7 mouse cellular contexts compared by ENCODE assay signal in the genomic region with DNA sequence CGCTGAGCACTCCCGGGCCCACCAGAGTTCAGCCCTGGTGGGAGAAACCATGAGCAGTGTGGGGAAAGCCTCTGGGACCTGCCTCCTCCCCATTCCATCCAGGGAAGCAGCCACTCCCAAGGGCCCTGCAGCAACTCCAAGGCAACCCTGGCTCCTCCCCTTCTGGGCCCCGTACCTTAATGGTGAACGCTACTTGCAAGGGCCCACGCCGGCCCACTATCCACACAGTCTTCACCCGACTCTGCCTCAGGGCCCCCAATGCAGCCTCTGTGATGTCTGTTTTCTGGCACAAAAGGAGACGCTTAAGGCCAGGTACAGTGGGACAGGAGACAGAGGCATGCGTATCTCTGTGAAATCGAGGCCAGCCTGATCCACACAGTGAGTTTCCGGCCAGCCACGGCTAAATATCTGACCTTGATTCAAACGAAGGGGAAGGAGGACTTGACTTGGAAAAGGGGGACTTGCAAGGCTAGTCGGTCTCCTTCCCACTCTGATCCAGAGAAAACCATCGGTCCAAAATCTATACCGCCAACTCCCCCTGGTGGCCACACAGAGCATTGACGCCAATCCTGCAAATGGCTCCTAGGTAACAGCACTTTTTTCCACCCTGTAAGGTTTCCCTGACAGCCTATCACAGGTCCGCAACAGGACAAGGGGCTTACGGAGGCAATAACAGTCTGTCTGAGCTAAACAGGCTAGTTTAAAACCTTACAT. TPM values are rescaled to one million over a fixed set of nuclear protein-coding genes. Genes with fewer than 3 reads are reported as not detected.
DNase-seq lines count a peak whose midpoint lies in the region; ATAC-seq and TF ChIP-seq lines count a peak whose summit lies in the region.

No protein-coding gene starts in this region.

- H3K27ac ChIP-seq in cerebellum, adult 2 months (ENCODE audit: insufficient read depth, low read length): peak overlapping the region; percentile 65
- no peak overlapping the region for H3K27ac ChIP-seq in forebrain, postnatal 0 days (ENCODE audit: low read depth, low read length)
- no peak overlapping the region for H3K27ac ChIP-seq in hindbrain, embryonic 14.5 days
- H3K27ac ChIP-seq in midbrain, embryonic 13.5 days: no peak overlapping the region

- TF ChIP-seq POLR2A in cerebellum, adult 2 months (IDR thresholded peaks at IDR 0.05; ENCODE audit: borderline replicate concordance, insufficient read depth, low read length): no peak

- no peak overlapping the region for H3K9ac ChIP-seq in forebrain, postnatal 0 days
- H3K9ac ChIP-seq in hindbrain, embryonic 14.5 days: no peak overlapping the region
- H3K9ac ChIP-seq in midbrain, embryonic 13.5 days (replicated peaks): no peak overlapping the region

- H3K4me2 ChIP-seq in forebrain, postnatal 0 days (ENCODE audit: low read depth): no peak overlapping the region
- H3K4me2 ChIP-seq in hindbrain, embryonic 14.5 days (replicated peaks): no peak overlapping the region
- no peak overlapping the region for H3K4me2 ChIP-seq in midbrain, embryonic 13.5 days (replicated peaks)

- H3K4me3 ChIP-seq in cerebellum, adult 2 months (replicated peaks; ENCODE audit: insufficient read depth, low read depth, low read length): peak overlapping the region; percentile 20
- H3K4me3 ChIP-seq in forebrain, postnatal 0 days (ENCODE audit: low read depth, low read length): no peak overlapping the region
- H3K4me3 ChIP-seq in hindbrain, embryonic 14.5 days (replicated peaks; ENCODE audit: low read length): no peak overlapping the region
- H3K4me3 ChIP-seq in midbrain, embryonic 13.5 days (replicated peaks): no peak overlapping the region

- H3K9me3 ChIP-seq in forebrain, postnatal 0 days (ENCODE audit: low read length): no peaks in the 10 kb centered on the region
- no peaks in the 10 kb centered on the region for H3K9me3 ChIP-seq in hindbrain, embryonic 14.5 days (ENCODE audit: control insufficient read depth, low read length)
- H3K9me3 ChIP-seq in midbrain, embryonic 13.5 days: no peaks in the 10 kb centered on the region

- peak; percentile 70 for ATAC-seq in forebrain, postnatal 0 days
- no peak for ATAC-seq in hindbrain, embryonic 14.5 days (ENCODE audit: low FRiP score)
- ATAC-seq in midbrain, embryonic 13.5 days: peak; percentile 45; the same call in 1 of the 2 replicates

- peak; percentile 37 for DNase-seq in T-cell, adult 2 months (ENCODE audit: low spot score)
- DNase-seq in cerebellum, adult 2 months: peak; percentile 91 to 96
- peak; percentile 89 for DNase-seq in forebrain, postnatal 0 days
- peak; percentile 89 for DNase-seq in hindbrain, embryonic 14.5 days (ENCODE audit: low spot score)
- DNase-seq in left cerebral cortex, adult 8-10 months (ENCODE audit: low spot score in 2 of 2): peak; percentile 60 to 74
- peak; percentile 22 to 24 for DNase-seq in spleen, postnatal 36 days (ENCODE audit: low spot score in 2 of 2)

- WGBS in cerebellum, adult 2 months: 9% methylated on average over 19 of the region's 19 CpGs
- WGBS in forebrain, postnatal 0 days: 34% methylated on average over 19 of the region's 19 CpGs
- 32% methylated on average over 19 of the region's 19 CpGs for WGBS in hindbrain, embryonic 14.5 days
- 37% methylated on average over 19 of the region's 19 CpGs for WGBS in midbrain, embryonic 13.5 days

- peaks cover 27% of the 10 kb centered on the region for H3K4me1 ChIP-seq in cerebellum, adult 2 months (ENCODE audit: control insufficient read depth, insufficient read depth, low read length)
- no peaks in the 10 kb centered on the region for H3K4me1 ChIP-seq in forebrain, postnatal 0 days (ENCODE audit: insufficient read depth)
- H3K4me1 ChIP-seq in hindbrain, embryonic 14.5 days (replicated peaks; ENCODE audit: control insufficient read depth, insufficient read depth, low read length): peaks cover 12% of the 10 kb centered on the region
- peaks cover 36% of the 10 kb centered on the region for H3K4me1 ChIP-seq in midbrain, embryonic 13.5 days (replicated peaks)

- TF ChIP-seq CTCF in cerebellum, adult 2 months (IDR thresholded peaks at IDR 0.05; ENCODE audit: borderline replicate concordance, insufficient read depth, low read depth, low read length): peak; percentile 94
- TF ChIP-seq CTCF in forebrain, postnatal 0 days (IDR thresholded peaks at IDR 0.05; ENCODE audit: low read depth): peak; percentile 98

- no peaks in the 10 kb centered on the region for H3K27me3 ChIP-seq in cerebellum, adult 2 months (ENCODE audit: control insufficient read depth, insufficient read depth, low read length)
- peaks cover 24% of the 10 kb centered on the region for H3K27me3 ChIP-seq in forebrain, postnatal 0 days (ENCODE audit: insufficient read depth, low read length)
- peaks cover 44% of the 10 kb centered on the region for H3K27me3 ChIP-seq in hindbrain, embryonic 14.5 days (ENCODE audit: control insufficient read depth, insufficient read depth, low read length)
- H3K27me3 ChIP-seq in midbrain, embryonic 13.5 days: peaks cover 45% of the 10 kb centered on the region

- peaks cover 24% of the 10 kb centered on the region for H3K36me3 ChIP-seq in forebrain, postnatal 0 days (ENCODE audit: insufficient read depth)
- peaks cover 27% of the 10 kb centered on the region for H3K36me3 ChIP-seq in hindbrain, embryonic 14.5 days (replicated peaks; ENCODE audit: control insufficient read depth, insufficient read depth)
- H3K36me3 ChIP-seq in midbrain, embryonic 13.5 days: peaks cover 29% of the 10 kb centered on the region

RNA-seq across cellular contexts. Expression of gene Grin2c, which starts 3.3 kb away (rescaled TPM):
- 249 and 283 TPM in 2 replicates for polyA plus RNA-seq in cerebellum, adult 2 months (2012; rRNA removed)
- total RNA-seq in forebrain, postnatal 0 days (2014; rRNA removed): 1.5 and 1.6 TPM in 2 replicates
- 0.35 and 0.48 TPM in 2 replicates for polyA plus RNA-seq in forebrain, postnatal 0 days (2015; fragmentation: Nextera tagmentation; extraction: Ambion mirVana)
- polyA plus RNA-seq in hindbrain, embryonic 14.5 days (2014; fragmentation: Nextera tagmentation; extraction: Ambion mirVana): 0.33 and 0.35 TPM in 2 replicates
- 10 to 100 TPM; 32.4 to 37.5 (median 36.3) TPM for total RNA-seq in left cerebral cortex, adult 8-10 months (2022)
- 0.06 and 0.12 TPM in 2 replicates for polyA plus RNA-seq in midbrain, embryonic 13.5 days (2015; fragmentation: Nextera tagmentation; extraction: Ambion mirVana)

RNA-seq across cellular contexts. Expression of gene Fdxr, which starts 6.5 kb away (rescaled TPM):
- 53.5 and 56.8 TPM in 2 replicates for polyA plus RNA-seq in cerebellum, adult 2 months (2012; rRNA removed)
- 18.6 and 26.2 TPM in 2 replicates for total RNA-seq in forebrain, postnatal 0 days (2014; rRNA removed)
- polyA plus RNA-seq in forebrain, postnatal 0 days (2015; fragmentation: Nextera tagmentation; extraction: Ambion mirVana): 14.0 and 16.4 TPM in 2 replicates
- 15.2 TPM in 2 replicates for polyA plus RNA-seq in hindbrain, embryonic 14.5 days (2014; fragmentation: Nextera tagmentation; extraction: Ambion mirVana)
- 10 to 100 TPM; 15.1 to 20.1 (median 17.5) TPM for total RNA-seq in left cerebral cortex, adult 8-10 months (2022)
- 19.3 and 24.1 TPM in 2 replicates for polyA plus RNA-seq in midbrain, embryonic 13.5 days (2015; fragmentation: Nextera tagmentation; extraction: Ambion mirVana)

RNA-seq across cellular contexts. Expression of gene Fads6, which starts 27.2 kb away (rescaled TPM):
- 57.3 and 63.7 TPM in 2 replicates for polyA plus RNA-seq in cerebellum, adult 2 months (2012; rRNA removed)
- total RNA-seq in forebrain, postnatal 0 days (2014; rRNA removed): 3.8 and 6.5 TPM in 2 replicates
- polyA plus RNA-seq in forebrain, postnatal 0 days (2015; fragmentation: Nextera tagmentation; extraction: Ambion mirVana): 0.47 and 0.48 TPM in 2 replicates
- polyA plus RNA-seq in hindbrain, embryonic 14.5 days (2014; fragmentation: Nextera tagmentation; extraction: Ambion mirVana): 1.4 and 1.5 TPM in 2 replicates
- 10 to 100 TPM; 18.4 to 21.9 (median 20.2) TPM for total RNA-seq in left cerebral cortex, adult 8-10 months (2022)
- 0.41 and 0.43 TPM in 2 replicates for polyA plus RNA-seq in midbrain, embryonic 13.5 days (2015; fragmentation: Nextera tagmentation; extraction: Ambion mirVana)

RNA-seq across cellular contexts. Expression of gene Otop2, which starts 36.7 kb away (rescaled TPM):
- 0.65 and 0.97 TPM in 2 replicates for polyA plus RNA-seq in cerebellum, adult 2 months (2012; rRNA removed)
- total RNA-seq in forebrain, postnatal 0 days (2014; rRNA removed): 0.15 TPM in 1 of 2 replicates, not detected in the other
- polyA plus RNA-seq in forebrain, postnatal 0 days (2015; fragmentation: Nextera tagmentation; extraction: Ambion mirVana): 0.10 and 0.13 TPM in 2 replicates
- 0.08 and 0.14 TPM in 2 replicates for polyA plus RNA-seq in hindbrain, embryonic 14.5 days (2014; fragmentation: Nextera tagmentation; extraction: Ambion mirVana)
- 1 to 10 TPM in 3 of 4 experiments, under 1 TPM in 1; 0.91 to 3.2 (median 1.5) TPM for total RNA-seq in left cerebral cortex, adult 8-10 months (2022)
- not detected in 2 replicates for polyA plus RNA-seq in midbrain, embryonic 13.5 days (2015; fragmentation: Nextera tagmentation; extraction: Ambion mirVana)

RNA-seq across cellular contexts. Expression of gene Ush1g, which starts 51.5 kb away (rescaled TPM):
- 1.4 TPM in 2 replicates for polyA plus RNA-seq in cerebellum, adult 2 months (2012; rRNA removed)
- total RNA-seq in forebrain, postnatal 0 days (2014; rRNA removed): 0.23 and 0.33 TPM in 2 replicates
- 0.06 and 0.09 TPM in 2 replicates for polyA plus RNA-seq in forebrain, postnatal 0 days (2015; fragmentation: Nextera tagmentation; extraction: Ambion mirVana)
- 0.15 TPM in 1 of 2 replicates, not detected in the other for polyA plus RNA-seq in hindbrain, embryonic 14.5 days (2014; fragmentation: Nextera tagmentation; extraction: Ambion mirVana)
- total RNA-seq in left cerebral cortex, adult 8-10 months (2022): under 1 TPM; 0.46 to 0.78 (median 0.59) TPM
- polyA plus RNA-seq in midbrain, embryonic 13.5 days (2015; fragmentation: Nextera tagmentation; extraction: Ambion mirVana): 0.05 TPM in 1 of 2 replicates, not detected in the other

Comparison
In these comparisons a context has a peak if more than half of its experiments do, and no peak if none do; other contexts are left out.
1. DNase-seq: peak in every context shown above with its lines; median percentile 94 in cerebellum, adult 2 months; 89 in forebrain, postnatal 0 days; 89 in hindbrain, embryonic 14.5 days; 67 in left cerebral cortex, adult 8-10 months; 37 in T-cell, adult 2 months; 23 in spleen, postnatal 36 days.
2. RNA of gene Grin2c, which starts 3.3 kb away (polyA plus RNA-seq): 249 to 283 TPM in cerebellum, adult 2 months; 0.35 to 0.48 TPM in forebrain, postnatal 0 days, 0.33 to 0.35 TPM in hindbrain, embryonic 14.5 days and 0.06 to 0.12 TPM in midbrain, embryonic 13.5 days; every median in the first group is over 100 times any median in the second.
3. RNA of gene Fads6, which starts 27.2 kb away (polyA plus RNA-seq): 57.3 to 63.7 TPM in cerebellum, adult 2 months; 1.4 to 1.5 TPM in hindbrain, embryonic 14.5 days, 0.47 to 0.48 TPM in forebrain, postnatal 0 days and 0.41 to 0.43 TPM in midbrain, embryonic 13.5 days; every median in the first group is over 10 times any median in the second.